Mouse (Mus musculus) testis, adult 2 months (tissue): ENCODE data around the gene Hint3.

ENCODE experiments used
- CTCF ChIP-seq: fragments of 200-500 bp; IDR thresholded peaks from 2 replicates; pipeline ENCODE4 v1.5.1; 2012; ENCODE audit warnings: low read depth, mild to moderate bottlenecking, inconsistent platforms, low read length, moderate library complexity; ENCODE audit not compliant: control insufficient read depth, insufficient read depth, insufficient replicate concordance
- POLR2A ChIP-seq: fragments of 200-500 bp; IDR thresholded peaks from 2 replicates; pipeline ENCODE4 v1.6.1; 2012; ENCODE audit warnings: low read depth, mild to moderate bottlenecking, inconsistent platforms, low read length, moderate library complexity; ENCODE audit not compliant: control insufficient read depth

DNA sequence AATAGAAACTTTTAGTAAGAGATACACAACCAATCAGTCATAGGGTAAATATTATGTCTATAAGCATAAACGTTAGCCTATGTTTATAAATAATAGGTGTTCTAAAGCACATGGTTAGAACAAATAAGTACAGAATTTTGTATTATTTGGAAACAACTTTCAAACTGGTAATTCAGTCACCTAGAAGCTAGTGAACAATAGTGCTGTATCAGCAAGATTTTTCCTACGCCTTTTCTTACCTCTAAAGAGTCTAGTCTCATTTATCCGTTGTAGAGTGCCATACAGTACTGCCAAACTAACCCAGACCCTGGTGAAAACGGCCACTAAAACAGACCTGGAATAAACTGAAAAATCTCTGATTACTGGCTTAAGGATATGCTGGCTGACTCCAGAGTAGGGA lies 16.4 kb downstream of the Hint3 start:
- TF ChIP-seq CTCF (no peak), POLR2A (no peak)
